Mouse (Mus musculus): Measurements from ENCODE around the gene Ccnh.

- TF ChIP-seq CTCF (IDR thresholded peaks at IDR 0.05; ENCODE audit: low read depth): no peak
- TF ChIP-seq EP300 (IDR thresholded peaks at IDR 0.05; ENCODE audit: low read depth): no peak
These were observed 21.1 kb downstream of the Ccnh start for GRCm38 (mm10) chr13:85210353-85210752.

Measured in heart, postnatal 0 days (tissue).